Mouse (Mus musculus) hindbrain, embryonic 15.5 days (tissue): ENCODE results near the gene Spata31d1d. TPM values are rescaled to one million over a fixed set of nuclear protein-coding genes. Genes with fewer than 3 reads are reported as not detected.

Experiments used
- polyA plus RNA-seq: library from polyadenylated mRNA; unstranded; fragments of >200 nt; fragmentation: Nextera tagmentation; extraction: Ambion mirVana; gene quantifications from 2 replicates; pipeline ENCODE4 v1.2.1, GENCODE M21; 2015

Gene Spata31d1d
- polyA plus RNA-seq, 1 experiment from 2014 or later = not detected

Other genes starting within 250 kb of the Spata31d1d start
- gene Agtpbp1, start 146.5 kb downstream of the Spata31d1d start, polyA plus RNA-seq = 65.9 and 67.6 TPM in 2 replicates
- gene Naa35, start 146.5 kb downstream of the Spata31d1d start, polyA plus RNA-seq = 120 and 126 TPM in 2 replicates
- gene Golm1, start 55.9 kb downstream of the Spata31d1d start, polyA plus RNA-seq = 23.0 and 30.7 TPM in 2 replicates
- not detected in 2 replicates for gene 4921517D22Rik, start 37.6 kb downstream of the Spata31d1d start, polyA plus RNA-seq
- 0.05 TPM in 1 of 2 replicates, not detected in the other for gene Spata31d1a, start 21.4 kb downstream of the Spata31d1d start, polyA plus RNA-seq
- not detected in 2 replicates for gene Spata31d1b, start 19.5 kb downstream of the Spata31d1d start, polyA plus RNA-seq
- 0.05 and 0.21 TPM in 2 replicates for gene 1700014D04Rik, start 15.0 kb upstream of the Spata31d1d start, polyA plus RNA-seq
- gene Isca1, start 38.1 kb upstream of the Spata31d1d start, polyA plus RNA-seq = 160 and 163 TPM in 2 replicates
- not detected in 2 replicates for gene Gm49354, start 50.5 kb upstream of the Spata31d1d start, polyA plus RNA-seq
- gene Tut7, start 91.4 kb upstream of the Spata31d1d start, polyA plus RNA-seq = 41.5 and 42.6 TPM in 2 replicates